Mouse (Mus musculus): Measurements from ENCODE around the gene Ccn2. TPM values are rescaled to one million over a fixed set of nuclear protein-coding genes. Genes with fewer than 3 reads are reported as not detected.

Ccn2 gene
- total RNA-seq, 2 experiments from 2014 or later: 27.6 to 41.4 TPM

DNA sequence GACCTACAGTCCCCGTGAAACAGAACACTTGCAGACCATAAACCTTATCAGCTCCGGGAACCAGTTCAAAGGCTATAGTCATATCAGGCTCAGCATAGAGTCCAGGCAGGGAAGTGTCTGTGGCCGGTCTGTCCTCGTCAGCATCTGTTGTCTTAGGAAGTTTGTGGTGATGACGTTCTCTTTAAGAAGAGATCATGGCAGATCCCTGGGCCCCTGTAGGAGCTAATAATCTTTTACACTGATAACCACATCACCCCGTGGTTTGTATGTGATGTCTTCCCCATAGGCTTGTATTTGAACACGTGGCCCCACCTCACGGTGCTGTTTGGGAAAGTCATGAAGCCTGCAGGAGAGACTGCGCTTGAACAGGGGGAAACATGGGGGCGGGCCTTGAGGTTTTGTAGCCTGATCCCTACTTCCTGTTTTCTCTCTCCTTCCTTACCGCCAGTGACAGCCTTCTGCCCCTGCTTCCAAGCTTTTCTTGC lies 40.1 kb downstream of the Ccn2 start:
- DNase-seq (ENCODE audit: extremely low spot score in 1 of 2, low spot score in 2 of 2): no peak
- intact Hi-C loops (cut with DNase I): no loop called here

- no peak for DNase-seq (ENCODE audit: extremely low spot score in 1 of 2, low spot score in 2 of 2)
- intact Hi-C loops (cut with DNase I): no loop called here
Observed at GRCm38 (mm10) chr10:24635884-24636283, 40.6 kb downstream of the Ccn2 start.

- no peak for DNase-seq (ENCODE audit: extremely low spot score in 1 of 2, low spot score in 2 of 2)
- intact Hi-C loops (cut with DNase I): no loop called here
Observed at GRCm38 (mm10) chr10:24636986-24637385, 41.7 kb downstream of the Ccn2 start.

- intact Hi-C loops (cut with DNase I): no loop called here
- DNase-seq (ENCODE audit: extremely low spot score in 1 of 2, low spot score in 2 of 2): no peak
Observed at GRCm38 (mm10) chr10:24638306-24639070, 43.2 kb downstream of the Ccn2 start.

GRCm38 (mm10) chr10:24639596-24639995 lies 44.4 kb downstream of the Ccn2 start:
- no peak for DNase-seq (ENCODE audit: extremely low spot score in 1 of 2, low spot score in 2 of 2)
- intact Hi-C loops (cut with DNase I): no loop called here

DNA sequence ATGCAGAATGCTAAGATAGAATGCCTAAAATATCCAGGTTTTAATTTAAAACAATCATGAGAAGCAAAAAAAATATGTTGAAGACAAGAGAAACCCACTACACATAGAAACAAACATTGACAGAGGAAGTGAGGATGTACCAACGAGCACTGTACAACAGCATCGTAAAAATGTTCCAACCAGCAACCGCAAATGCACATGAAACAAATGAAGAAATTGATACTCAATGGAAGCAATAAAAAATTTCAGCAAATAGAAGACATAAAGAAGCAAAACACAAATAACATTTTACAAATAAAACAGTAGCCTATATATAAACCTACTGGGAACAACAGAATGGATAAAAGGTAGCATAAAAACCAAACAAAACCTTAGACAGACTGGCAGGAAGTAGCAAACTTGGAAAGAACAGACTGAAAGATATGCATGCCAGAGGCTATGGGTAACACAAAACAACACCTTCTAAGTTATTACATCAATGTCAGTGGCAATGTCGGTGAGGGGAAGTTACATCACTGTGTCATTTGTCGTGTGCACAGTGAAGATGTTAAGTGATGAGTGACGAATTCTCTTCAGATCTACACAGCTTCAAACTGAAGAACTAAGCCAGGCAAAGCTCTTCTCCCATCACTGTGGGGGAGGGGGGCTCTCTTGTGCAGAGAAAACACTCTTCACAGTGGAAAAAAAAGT lies 45.1 kb downstream of the Ccn2 start:
- DNase-seq (ENCODE audit: extremely low spot score in 1 of 2, low spot score in 2 of 2): no peak
- intact Hi-C loops (cut with DNase I): no loop called here

- intact Hi-C loops (cut with DNase I): no loop called here
- no peak for DNase-seq (ENCODE audit: extremely low spot score in 1 of 2, low spot score in 2 of 2)
Observed at GRCm38 (mm10) chr10:24641416-24642140, 46.3 kb downstream of the Ccn2 start.

- DNase-seq (ENCODE audit: extremely low spot score in 1 of 2, low spot score in 2 of 2): no peak
- intact Hi-C loops (cut with DNase I): no loop called here
Observed at GRCm38 (mm10) chr10:24642796-24643580, 47.7 kb downstream of the Ccn2 start.

- DNase-seq (ENCODE audit: extremely low spot score in 1 of 2, low spot score in 2 of 2): no peak
- intact Hi-C loops (cut with DNase I): no loop called here
Observed at GRCm38 (mm10) chr10:24645169-24645568, 49.9 kb downstream of the Ccn2 start.

Other genes with a start within 250 kb of the Ccn2 start
- 1 to 10 TPM; 3.7 to 4.6 TPM for gene Enpp1, start 116.7 kb downstream of the Ccn2 start, total RNA-seq (2021)
- 1 to 10 TPM in 1 of 2 experiments, under 1 TPM in 1; 0.91 to 2.0 TPM for gene Enpp3, start 247.4 kb downstream of the Ccn2 start, total RNA-seq (2021)